Mouse (Mus musculus) kidney, postnatal 36 days (tissue): ENCODE data around the gene Tmeff2.

Source experiments
- DNase-seq, 2 experiments: peaks; one replicate each; pipeline ENCODE4 v3.0.0; 2021 to 2022; ENCODE audit warnings: mixed read lengths in 2 of 2

The Tmeff2 gene

GRCm38 (mm10) chr1:50981151-50981828, 80.8 kb downstream of the Tmeff2 start:
- DNase-seq = no peak

DNA sequence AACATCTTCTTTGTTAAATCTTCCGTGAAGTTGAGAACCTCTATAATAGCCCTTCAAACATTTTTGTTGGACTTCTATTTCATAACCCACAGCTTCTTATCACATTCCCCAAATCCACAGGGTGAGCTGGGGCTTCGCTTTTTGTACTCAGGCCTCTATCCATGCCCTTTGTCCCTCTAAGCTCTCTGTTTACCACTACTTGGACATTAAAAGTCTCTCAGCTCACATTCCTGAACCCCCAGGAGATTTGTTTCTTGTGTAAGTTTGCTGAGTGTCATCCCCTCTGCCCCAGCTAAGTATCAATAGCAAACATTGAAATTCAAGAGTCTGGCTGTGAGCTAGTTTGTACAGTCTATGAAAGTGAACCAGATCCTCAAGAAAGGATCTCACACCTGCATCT, 90.2 kb downstream of the Tmeff2 start:
- DNase-seq = no peak

GRCm38 (mm10) chr1:50994505-50994904, 94.1 kb downstream of the Tmeff2 start:
- no peak for DNase-seq

- DNase-seq = no peak
These were observed 99.3 kb downstream of the Tmeff2 start for GRCm38 (mm10) chr1:50999793-51000192.

DNA sequence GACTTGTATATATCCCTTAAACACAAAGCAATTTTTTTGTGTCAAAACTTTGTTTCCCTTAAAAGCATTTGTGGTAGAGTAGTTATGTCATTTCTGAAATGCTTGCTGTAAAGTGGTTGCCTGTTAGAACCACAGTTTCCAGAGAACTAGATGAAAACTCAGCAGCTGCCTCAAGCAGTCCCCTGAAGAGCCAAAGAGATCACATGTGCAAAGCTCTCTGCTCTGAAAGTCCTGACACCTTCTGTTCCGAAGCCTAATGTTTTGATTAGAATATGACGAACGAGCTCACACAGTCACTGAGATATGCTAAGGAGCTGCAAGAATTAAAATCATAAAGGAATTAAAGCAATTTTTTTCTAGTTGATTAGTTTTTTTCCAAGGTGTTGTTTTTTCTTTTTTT, 107.9 kb downstream of the Tmeff2 start:
- DNase-seq = no peak

DNA sequence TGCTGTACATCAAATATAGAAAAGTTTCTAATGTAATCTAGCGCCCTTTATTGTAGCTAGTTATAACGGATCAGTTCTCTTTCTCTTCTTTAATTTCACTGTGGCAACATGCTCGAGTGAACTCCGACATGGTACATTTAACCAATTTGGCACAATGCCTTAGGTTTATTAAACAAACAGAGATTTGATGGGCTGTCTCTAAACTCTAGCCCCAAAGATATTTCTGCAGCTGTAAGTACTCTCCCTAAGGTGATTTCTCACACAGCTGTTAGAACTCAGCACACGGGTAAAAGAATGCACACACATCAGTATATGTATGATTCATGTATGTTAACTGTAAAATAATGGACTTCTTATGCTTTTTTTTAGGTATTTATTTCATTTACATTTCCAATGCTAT, 139.8 kb downstream of the Tmeff2 start:
- DNase-seq = no peak

GRCm38 (mm10) chr1:51044810-51045209, 144.4 kb downstream of the Tmeff2 start:
- no peak for DNase-seq

GRCm38 (mm10) chr1:51064549-51064948, 164.1 kb downstream of the Tmeff2 start:
- DNase-seq = no peak

DNA sequence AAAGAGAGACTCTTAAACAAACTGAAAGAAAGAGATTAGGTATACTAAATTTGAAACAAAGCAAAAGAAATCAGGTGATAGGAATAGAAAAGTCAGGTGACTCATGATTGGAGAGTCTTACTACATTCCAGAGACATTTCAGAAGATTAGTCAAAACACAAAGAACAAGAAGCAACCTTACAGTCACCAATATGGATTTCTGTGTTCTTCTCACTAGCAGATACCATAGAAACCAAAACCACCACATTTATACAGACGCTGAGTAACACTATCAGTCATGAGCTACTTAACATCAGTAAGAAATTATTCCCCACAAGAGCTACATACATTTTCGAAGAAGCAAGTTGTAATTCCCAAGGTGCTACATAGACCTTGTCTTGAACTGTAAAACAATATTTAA, 165.2 kb downstream of the Tmeff2 start:
- no peak for DNase-seq

- DNase-seq = no peak
These were observed 168.4 kb downstream of the Tmeff2 start for GRCm38 (mm10) chr1:51068814-51069213.

DNA sequence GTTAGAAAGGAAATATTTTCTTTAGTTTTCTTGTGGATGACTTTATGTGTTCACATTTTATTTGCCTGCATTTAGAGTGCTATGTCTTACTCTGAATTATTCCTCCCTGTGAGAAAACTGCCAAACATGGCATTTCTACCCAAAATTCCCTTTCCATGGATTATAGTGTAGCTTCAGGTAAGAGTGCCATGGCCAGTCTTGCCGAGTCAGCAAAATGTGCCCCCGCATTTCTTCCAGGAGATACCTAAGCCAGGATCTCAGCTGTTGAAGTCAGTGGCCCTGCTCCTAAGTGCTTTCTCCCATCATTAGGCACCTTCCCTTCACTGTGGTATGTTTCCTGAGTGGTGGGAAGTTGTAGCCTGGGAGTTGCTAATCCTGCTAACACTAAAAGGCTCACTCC, 168.8 kb downstream of the Tmeff2 start:
- DNase-seq = no peak

- DNase-seq = no peak
These were observed 173.6 kb downstream of the Tmeff2 start for GRCm38 (mm10) chr1:51074076-51074475.

DNA sequence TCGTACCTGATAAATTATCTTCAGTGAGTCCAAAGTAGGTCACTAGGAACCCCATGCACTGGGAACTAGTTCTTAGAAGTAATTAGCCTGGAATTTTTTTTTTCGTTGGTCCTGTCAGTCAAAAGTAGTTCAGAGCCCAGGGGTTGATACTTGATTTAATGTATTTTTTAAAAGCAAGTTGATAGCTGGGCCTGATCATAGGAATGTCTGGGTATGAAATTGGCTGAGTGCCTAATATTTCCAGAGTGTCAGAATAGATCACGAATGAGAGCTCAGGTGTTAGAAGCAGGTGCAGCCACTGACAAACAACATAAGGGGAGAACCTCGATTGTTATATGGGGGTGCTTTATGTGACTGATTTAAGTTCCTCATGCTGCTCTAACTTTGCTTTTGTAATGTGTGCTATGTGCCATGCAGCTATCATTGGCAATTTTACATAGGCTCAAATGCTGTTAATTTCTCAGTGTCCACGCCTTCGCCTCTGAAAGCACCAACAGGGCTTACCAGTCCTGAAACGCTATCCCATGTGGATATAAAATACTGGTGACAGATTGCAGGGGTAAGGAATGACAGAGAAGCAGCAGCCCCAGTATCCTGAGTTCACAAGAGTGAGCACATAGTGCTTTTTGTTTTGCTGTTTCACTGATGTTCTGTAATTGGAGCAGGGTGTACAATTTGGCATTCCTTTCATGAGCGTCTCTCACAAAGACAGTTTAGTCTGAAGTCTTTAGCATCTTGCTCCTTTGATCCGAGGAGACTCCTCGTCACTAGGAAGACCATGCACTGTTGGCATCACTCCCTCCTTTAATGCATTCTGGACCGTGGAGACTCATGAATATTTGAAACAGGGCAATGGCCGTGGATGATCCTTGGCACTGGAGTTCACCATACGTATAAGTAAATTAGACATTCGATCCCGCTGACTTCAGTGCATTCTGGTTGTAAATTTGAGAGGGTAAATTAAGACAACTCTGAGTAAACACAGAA, 175.6 kb downstream of the Tmeff2 start:
- no peak for DNase-seq

DNA sequence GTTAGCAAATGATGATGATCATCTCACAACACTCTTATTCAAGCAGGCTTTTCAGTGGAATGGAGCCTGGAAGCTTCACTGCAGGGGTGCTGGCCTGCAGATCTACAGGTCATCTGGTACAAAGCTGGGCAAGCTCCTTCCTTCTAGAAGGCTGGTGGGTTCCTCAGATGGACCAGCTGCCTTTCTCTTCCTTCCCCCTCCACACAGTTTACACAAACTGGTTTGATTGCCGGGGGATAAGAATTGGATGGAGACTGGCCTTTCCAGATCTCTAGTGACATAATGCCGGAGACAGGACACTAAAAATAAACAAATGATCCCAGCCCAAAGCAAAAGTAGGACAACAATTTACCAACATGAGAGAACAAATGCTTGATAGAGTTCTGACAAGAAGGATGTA, 188.5 kb downstream of the Tmeff2 start:
- no peak for DNase-seq

- DNase-seq = no peak
These were observed 189.4 kb downstream of the Tmeff2 start for GRCm38 (mm10) chr1:51089803-51090202.

DNA sequence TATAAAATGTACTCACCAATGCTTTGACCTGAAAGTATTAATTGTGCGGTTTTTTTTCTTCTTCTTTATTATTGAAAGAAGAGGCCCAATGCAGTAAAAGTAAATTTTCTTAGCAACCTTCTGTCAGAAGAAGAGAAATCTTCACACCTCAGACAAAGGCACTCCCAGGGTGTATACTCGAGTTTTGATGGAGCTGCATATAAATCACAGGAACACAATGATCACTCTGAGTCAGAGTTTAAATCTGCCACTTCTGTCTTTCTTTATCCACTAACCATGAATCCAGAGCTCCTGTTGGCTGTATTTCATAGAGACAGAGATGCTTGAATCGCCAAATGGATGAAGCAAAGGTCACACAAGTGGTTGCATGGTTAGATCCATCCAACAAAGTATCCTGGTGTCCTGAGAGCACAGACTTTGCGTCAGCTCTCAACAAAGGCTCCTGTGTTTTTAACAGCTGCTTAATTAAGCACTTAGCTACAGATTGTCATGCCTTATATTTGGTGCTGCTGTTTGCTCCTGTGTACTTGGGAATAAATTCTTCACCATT, 189.8 kb downstream of the Tmeff2 start:
- DNase-seq = no peak

- DNase-seq = no peak
These were observed 194.3 kb downstream of the Tmeff2 start for GRCm38 (mm10) chr1:51094713-51095112.

- no peak for DNase-seq
These were observed 196.6 kb downstream of the Tmeff2 start for GRCm38 (mm10) chr1:51096848-51097598.

GRCm38 (mm10) chr1:51101034-51101590, 200.7 kb downstream of the Tmeff2 start:
- DNase-seq = no peak

- no peak for DNase-seq
These were observed 204.3 kb downstream of the Tmeff2 start for GRCm38 (mm10) chr1:51104698-51105097.

- DNase-seq = no peak
These were observed 206.0 kb downstream of the Tmeff2 start for GRCm38 (mm10) chr1:51106401-51106920.

DNA sequence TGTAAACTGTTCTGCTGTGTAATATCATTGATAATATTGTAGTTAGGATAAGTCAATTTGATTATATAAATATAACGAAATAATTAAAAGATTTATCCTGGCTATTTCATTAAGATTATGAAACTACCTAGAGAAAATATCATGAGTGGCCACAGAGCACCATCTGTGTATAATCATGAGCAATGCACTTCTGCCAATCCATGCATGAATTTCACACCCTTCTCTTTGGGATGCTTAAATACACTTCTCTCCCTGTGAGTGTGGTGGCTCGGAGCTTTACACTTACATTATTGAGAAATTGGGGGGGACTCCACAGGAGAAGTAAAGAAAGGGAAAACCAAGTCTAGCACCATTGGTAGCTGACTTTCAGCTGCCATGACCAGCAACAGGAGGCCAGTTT, 206.9 kb downstream of the Tmeff2 start:
- no peak for DNase-seq
